Mouse (Mus musculus) 3T3-L1 (cell line): ENCODE results near the gene Sgsm1.

ENCODE experiments used
- DNase-seq: peaks from one replicate; pipeline ENCODE4 v3.0.0-alpha.2; 2015; ENCODE audit warnings: low read depth, low spot score

Sgsm1 gene

GRCm38 (mm10) chr5:113323784-113324638, 13.4 kb upstream of the Sgsm1 start:
- DNase-seq, result no peak

GRCm38 (mm10) chr5:113313998-113314397, 3.4 kb upstream of the Sgsm1 start:
- no peak for DNase-seq

- no peak for DNase-seq
These were observed 852 bp downstream of the Sgsm1 start for GRCm38 (mm10) chr5:113309491-113310376.

- DNase-seq, result no peak
These were observed 3.7 kb downstream of the Sgsm1 start for GRCm38 (mm10) chr5:113306750-113307477.

- no peak for DNase-seq
These were observed 6.1 kb downstream of the Sgsm1 start for GRCm38 (mm10) chr5:113304527-113304926.

- DNase-seq, result no peak
These were observed 8.7 kb downstream of the Sgsm1 start for GRCm38 (mm10) chr5:113301841-113302240.

- DNase-seq, result no peak
These were observed 10.3 kb downstream of the Sgsm1 start for GRCm38 (mm10) chr5:113300148-113300889.

- no peak for DNase-seq
These were observed 11.2 kb downstream of the Sgsm1 start for GRCm38 (mm10) chr5:113299433-113299832.

- no peak for DNase-seq
These were observed 11.8 kb downstream of the Sgsm1 start for GRCm38 (mm10) chr5:113298826-113299225.

- no peak for DNase-seq
These were observed 12.5 kb downstream of the Sgsm1 start for GRCm38 (mm10) chr5:113298040-113298439.

- DNase-seq, result no peak
These were observed 14.8 kb downstream of the Sgsm1 start for GRCm38 (mm10) chr5:113295791-113296190.

- DNase-seq, result no peak
These were observed 16.0 kb downstream of the Sgsm1 start for GRCm38 (mm10) chr5:113294575-113294974.

- DNase-seq, result no peak
These were observed 17.1 kb downstream of the Sgsm1 start for GRCm38 (mm10) chr5:113293446-113293845.

GRCm38 (mm10) chr5:113292832-113293231, 17.8 kb downstream of the Sgsm1 start:
- no peak for DNase-seq

GRCm38 (mm10) chr5:113292179-113292578, 18.4 kb downstream of the Sgsm1 start:
- no peak for DNase-seq

GRCm38 (mm10) chr5:113291125-113291524, 19.5 kb downstream of the Sgsm1 start:
- DNase-seq, result no peak

GRCm38 (mm10) chr5:113290149-113290548, 20.4 kb downstream of the Sgsm1 start:
- DNase-seq, result no peak

- no peak for DNase-seq
These were observed 22.1 kb downstream of the Sgsm1 start for GRCm38 (mm10) chr5:113288490-113288889.

- no peak for DNase-seq
These were observed 22.8 kb downstream of the Sgsm1 start for GRCm38 (mm10) chr5:113287762-113288161.

- DNase-seq, result no peak
These were observed 23.7 kb downstream of the Sgsm1 start for GRCm38 (mm10) chr5:113286591-113287520.
